Mouse (Mus musculus): ENCODE results near the gene Utp6. TPM values are rescaled to one million over a fixed set of nuclear protein-coding genes. Genes with fewer than 3 reads are reported as not detected.

Gene Utp6
- polyA plus RNA-seq, 1 experiment from 2014 or later: 39.2 TPM

DNA sequence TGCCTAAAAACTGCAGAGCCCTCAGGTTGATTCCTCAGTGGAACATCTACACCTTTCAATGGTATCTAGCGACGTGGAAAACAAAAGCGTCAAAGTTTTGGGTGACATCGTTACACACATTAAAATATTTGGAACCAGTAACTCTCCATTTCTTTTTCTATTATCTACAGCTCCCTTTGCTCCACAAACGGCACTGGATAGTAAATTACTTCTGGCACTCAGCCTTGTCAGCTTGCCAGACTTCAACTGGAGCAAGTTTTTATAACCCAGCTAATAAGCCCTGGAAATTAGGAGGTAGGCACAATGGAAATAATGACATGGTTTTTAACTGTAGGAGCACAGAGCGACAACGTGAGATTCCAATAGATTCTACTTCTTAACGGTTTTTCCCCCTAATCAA lies 3.7 kb upstream of the Utp6 start:
- Histone ChIP-seq H3K9ac (ENCODE audit: low read depth, low read length) (no peak overlapping the region), H3K4me1 (ENCODE audit: control insufficient read depth, insufficient read depth, low read length) (peaks cover 7% of the 10 kb centered on the region), H3K4me2 (ENCODE audit: low read length) (no peak overlapping the region), H3K4me3 (ENCODE audit: low read depth, low read length) (no peak overlapping the region), H3K36me3 (ENCODE audit: control insufficient read depth, insufficient read depth, low read length) (no peaks in the 10 kb centered on the region), H3K9me3 (replicated peaks; ENCODE audit: control insufficient read depth, low read length, poor library complexity, severe bottlenecking) (no peaks in the 10 kb centered on the region), H3K27ac (ENCODE audit: low read length) (no peak overlapping the region), H3K27me3 (ENCODE audit: control insufficient read depth, insufficient read depth, low read depth, low read length) (no peaks in the 10 kb centered on the region)
- ATAC-seq: no peak
- WGBS: 64% methylated on average over 8 of the region's 8 CpGs

GRCm38 (mm10) chr11:79963212-79963974 lies 1.2 kb upstream of the Utp6 start:
- H3K36me3 ChIP-seq (ENCODE audit: control insufficient read depth, insufficient read depth, low read length): peaks cover 3% of the 10 kb centered on the region; the same call in 1 of the 2 replicates
- H3K4me2 ChIP-seq (ENCODE audit: low read length): 0 out of 2 replicates have a peak overlapping the region, but pooled peaks have one; percentile 2
- H3K9ac ChIP-seq (ENCODE audit: low read depth, low read length): no peak overlapping the region
- H3K4me1 ChIP-seq (ENCODE audit: control insufficient read depth, insufficient read depth, low read length): peaks cover 11% of the 10 kb centered on the region
- no peak overlapping the region for H3K27ac ChIP-seq (ENCODE audit: low read length)
- no peak for ATAC-seq
- no peaks in the 10 kb centered on the region for H3K27me3 ChIP-seq (ENCODE audit: control insufficient read depth, insufficient read depth, low read depth, low read length)
- no peaks in the 10 kb centered on the region for H3K9me3 ChIP-seq (replicated peaks; ENCODE audit: control insufficient read depth, low read length, poor library complexity, severe bottlenecking)
- 77% methylated on average over 8 of the region's 8 CpGs for WGBS
- H3K4me3 ChIP-seq (ENCODE audit: low read depth, low read length): no peak overlapping the region

DNA sequence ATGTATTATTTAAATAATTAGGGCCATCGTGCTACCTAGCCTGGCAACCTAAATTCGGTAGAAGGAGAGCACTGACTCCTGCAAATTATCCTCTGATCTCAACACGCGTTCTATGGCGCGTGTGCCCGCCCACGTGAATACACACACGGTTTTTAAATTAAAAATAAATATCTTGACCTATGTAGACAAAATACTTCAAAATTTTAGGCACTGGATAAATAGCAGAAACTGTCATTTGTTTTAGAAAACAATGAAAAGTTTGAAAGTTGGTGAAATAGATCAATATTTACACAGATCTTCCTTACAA lies 640 bp upstream of the Utp6 start:
- Histone ChIP-seq H3K9me3 (replicated peaks; ENCODE audit: control insufficient read depth, low read length, poor library complexity, severe bottlenecking) (no peaks in the 10 kb centered on the region), H3K4me1 (ENCODE audit: control insufficient read depth, insufficient read depth, low read length) (peaks cover 11% of the 10 kb centered on the region), H3K27ac (ENCODE audit: low read length) (no peak overlapping the region), H3K9ac (ENCODE audit: low read depth, low read length) (peak overlapping the region; percentile 36; the same call in 1 of the 2 replicates), H3K4me3 (ENCODE audit: low read depth, low read length) (peak overlapping the region; percentile 78), H3K27me3 (ENCODE audit: control insufficient read depth, insufficient read depth, low read depth, low read length) (no peaks in the 10 kb centered on the region), H3K36me3 (ENCODE audit: control insufficient read depth, insufficient read depth, low read length) (peaks cover 9% of the 10 kb centered on the region), H3K4me2 (ENCODE audit: low read length) (peak overlapping the region; percentile 52)
- 2% methylated on average over 9 of the region's 9 CpGs for WGBS
- peak; percentile 54 for ATAC-seq

GRCm38 (mm10) chr11:79961346-79962124 lies 655 bp downstream of the Utp6 start:
- 7% methylated on average over 27 of the region's 27 CpGs for WGBS

GRCm38 (mm10) chr11:79947265-79947664 lies 14.9 kb downstream of the Utp6 start:
- no peak overlapping the region for H3K27ac ChIP-seq (ENCODE audit: low read length)
- H3K4me1 ChIP-seq (ENCODE audit: control insufficient read depth, insufficient read depth, low read length): no peaks in the 10 kb centered on the region
- H3K4me3 ChIP-seq (ENCODE audit: low read depth, low read length): no peak overlapping the region
- H3K9me3 ChIP-seq (replicated peaks; ENCODE audit: control insufficient read depth, low read length, poor library complexity, severe bottlenecking): no peaks in the 10 kb centered on the region
- no peak overlapping the region for H3K4me2 ChIP-seq (ENCODE audit: low read length)
- no peaks in the 10 kb centered on the region for H3K27me3 ChIP-seq (ENCODE audit: control insufficient read depth, insufficient read depth, low read depth, low read length)
- H3K9ac ChIP-seq (ENCODE audit: low read depth, low read length): no peak overlapping the region
- peaks cover 29% of the 10 kb centered on the region for H3K36me3 ChIP-seq (ENCODE audit: control insufficient read depth, insufficient read depth, low read length)
- no peak for ATAC-seq
- WGBS: 93% methylated on average over 3 of the region's 3 CpGs

More at GRCm38 (mm10) chr11:79961346-79962124, 655 bp downstream of the Utp6 start:
- Histone ChIP-seq H3K36me3 (ENCODE audit: control insufficient read depth, insufficient read depth, low read length) (peaks cover 12% of the 10 kb centered on the region), H3K4me1 (ENCODE audit: control insufficient read depth, insufficient read depth, low read length) (peaks cover 11% of the 10 kb centered on the region), H3K27ac (ENCODE audit: low read length) (peak overlapping the region; percentile 62; the same call in 1 of the 2 replicates), H3K9me3 (replicated peaks; ENCODE audit: control insufficient read depth, low read length, poor library complexity, severe bottlenecking) (no peaks in the 10 kb centered on the region), H3K4me3 (ENCODE audit: low read depth, low read length) (peak overlapping the region; percentile 78), H3K4me2 (ENCODE audit: low read length) (peak overlapping the region; percentile 89), H3K9ac (ENCODE audit: low read depth, low read length) (peak overlapping the region; percentile 69), H3K27me3 (ENCODE audit: control insufficient read depth, insufficient read depth, low read depth, low read length) (no peaks in the 10 kb centered on the region)
- ATAC-seq: no peak

GRCm38 (mm10) chr11:79943601-79944000 lies 18.6 kb downstream of the Utp6 start:
- no peak overlapping the region for H3K4me3 ChIP-seq (ENCODE audit: low read depth, low read length)
- H3K27me3 ChIP-seq (ENCODE audit: control insufficient read depth, insufficient read depth, low read depth, low read length): no peaks in the 10 kb centered on the region
- H3K27ac ChIP-seq (ENCODE audit: low read length): no peak overlapping the region
- peaks cover 35% of the 10 kb centered on the region for H3K36me3 ChIP-seq (ENCODE audit: control insufficient read depth, insufficient read depth, low read length)
- no peaks in the 10 kb centered on the region for H3K4me1 ChIP-seq (ENCODE audit: control insufficient read depth, insufficient read depth, low read length)
- H3K9me3 ChIP-seq (replicated peaks; ENCODE audit: control insufficient read depth, low read length, poor library complexity, severe bottlenecking): no peaks in the 10 kb centered on the region
- WGBS: 95% methylated on average over 7 of the region's 7 CpGs
- no peak overlapping the region for H3K4me2 ChIP-seq (ENCODE audit: low read length)
- ATAC-seq: no peak
- H3K9ac ChIP-seq (ENCODE audit: low read depth, low read length): no peak overlapping the region

DNA sequence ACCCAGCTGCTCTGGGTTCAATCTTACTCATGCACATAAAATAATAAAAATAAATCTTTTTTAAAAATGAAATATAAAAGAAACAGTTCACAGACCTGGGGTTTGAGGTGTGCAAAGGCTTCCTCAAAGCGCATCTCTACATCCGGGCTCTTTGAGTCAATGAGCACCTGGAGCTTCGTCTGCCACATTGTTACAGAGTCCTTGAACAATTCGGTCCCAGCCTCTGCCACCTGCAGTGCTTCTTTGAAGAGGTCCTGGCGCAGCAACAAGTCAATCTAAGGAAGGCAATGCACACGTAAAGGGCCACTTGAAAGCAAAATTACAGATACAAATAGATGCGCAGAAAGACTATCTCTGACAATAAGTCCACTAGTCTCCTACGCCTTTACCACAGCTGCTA lies 19.1 kb downstream of the Utp6 start:
- no peak for ATAC-seq
- H3K4me2 ChIP-seq (ENCODE audit: low read length): no peak overlapping the region
- H3K27me3 ChIP-seq (ENCODE audit: control insufficient read depth, insufficient read depth, low read depth, low read length): no peaks in the 10 kb centered on the region
- no peak overlapping the region for H3K4me3 ChIP-seq (ENCODE audit: low read depth, low read length)
- H3K9ac ChIP-seq (ENCODE audit: low read depth, low read length): no peak overlapping the region
- H3K27ac ChIP-seq (ENCODE audit: low read length): no peak overlapping the region
- peaks cover 35% of the 10 kb centered on the region for H3K36me3 ChIP-seq (ENCODE audit: control insufficient read depth, insufficient read depth, low read length)
- H3K4me1 ChIP-seq (ENCODE audit: control insufficient read depth, insufficient read depth, low read length): no peaks in the 10 kb centered on the region
- H3K9me3 ChIP-seq (replicated peaks; ENCODE audit: control insufficient read depth, low read length, poor library complexity, severe bottlenecking): no peaks in the 10 kb centered on the region
- WGBS: 88% methylated on average over 8 of the region's 8 CpGs

- Histone ChIP-seq H3K27ac (ENCODE audit: low read length) (no peak overlapping the region), H3K4me2 (ENCODE audit: low read length) (no peak overlapping the region), H3K36me3 (ENCODE audit: control insufficient read depth, insufficient read depth, low read length) (peaks cover 18% of the 10 kb centered on the region), H3K27me3 (ENCODE audit: control insufficient read depth, insufficient read depth, low read depth, low read length) (no peaks in the 10 kb centered on the region), H3K4me1 (ENCODE audit: control insufficient read depth, insufficient read depth, low read length) (no peaks in the 10 kb centered on the region), H3K4me3 (ENCODE audit: low read depth, low read length) (no peak overlapping the region), H3K9ac (ENCODE audit: low read depth, low read length) (no peak overlapping the region), H3K9me3 (replicated peaks; ENCODE audit: control insufficient read depth, low read length, poor library complexity, severe bottlenecking) (no peaks in the 10 kb centered on the region)
- 91% methylated on average over 9 of the region's 9 CpGs for WGBS
- ATAC-seq: no peak
These were observed 26.4 kb downstream of the Utp6 start for GRCm38 (mm10) chr11:79935766-79936165.

DNA sequence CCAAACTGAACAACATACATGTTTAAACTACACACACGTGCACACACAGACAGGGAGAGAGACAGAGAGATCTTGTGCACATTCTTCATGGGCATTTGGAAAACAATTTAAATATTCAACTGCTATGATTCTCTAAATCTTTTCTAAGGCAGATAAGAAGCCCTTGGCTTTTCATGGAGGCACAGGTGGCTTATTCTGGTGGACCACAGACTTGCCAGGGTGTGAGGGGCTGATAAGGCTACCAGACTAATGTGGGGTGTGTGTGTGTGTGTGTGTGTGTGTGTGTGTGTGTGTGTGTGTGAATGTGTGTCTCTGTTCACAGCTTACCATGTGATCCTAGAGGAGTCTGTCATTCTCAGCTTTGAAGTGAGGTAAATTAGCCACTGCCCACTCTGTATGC lies 39.4 kb downstream of the Utp6 start:
- no peak overlapping the region for H3K9ac ChIP-seq (ENCODE audit: low read depth, low read length)
- no peaks in the 10 kb centered on the region for H3K4me1 ChIP-seq (ENCODE audit: control insufficient read depth, insufficient read depth, low read length)
- no peaks in the 10 kb centered on the region for H3K36me3 ChIP-seq (ENCODE audit: control insufficient read depth, insufficient read depth, low read length)
- H3K4me2 ChIP-seq (ENCODE audit: low read length): no peak overlapping the region
- H3K27me3 ChIP-seq (ENCODE audit: control insufficient read depth, insufficient read depth, low read depth, low read length): no peaks in the 10 kb centered on the region
- no peaks in the 10 kb centered on the region for H3K9me3 ChIP-seq (replicated peaks; ENCODE audit: control insufficient read depth, low read length, poor library complexity, severe bottlenecking)
- whole genome bisulfite sequencing: 69% methylated on average over 1 of the region's 1 CpGs
- H3K4me3 ChIP-seq (ENCODE audit: low read depth, low read length): no peak overlapping the region
- ATAC-seq: no peak
- H3K27ac ChIP-seq (ENCODE audit: low read length): no peak overlapping the region

Measured in midbrain, embryonic 16.5 days (tissue).